Mouse (Mus musculus) frontal cortex, adult (tissue): Measurements from ENCODE around the gene Lpin2.

ENCODE experiments used
- ATAC-seq: cut with Nextera tagmentation; 2 replicates; pipeline ENCODE4 v1.9.2; 2017; ENCODE audit warnings: mild to moderate bottlenecking, moderate library complexity, mixed read lengths; ENCODE audit not compliant: low TSS enrichment

Gene Lpin2

DNA sequence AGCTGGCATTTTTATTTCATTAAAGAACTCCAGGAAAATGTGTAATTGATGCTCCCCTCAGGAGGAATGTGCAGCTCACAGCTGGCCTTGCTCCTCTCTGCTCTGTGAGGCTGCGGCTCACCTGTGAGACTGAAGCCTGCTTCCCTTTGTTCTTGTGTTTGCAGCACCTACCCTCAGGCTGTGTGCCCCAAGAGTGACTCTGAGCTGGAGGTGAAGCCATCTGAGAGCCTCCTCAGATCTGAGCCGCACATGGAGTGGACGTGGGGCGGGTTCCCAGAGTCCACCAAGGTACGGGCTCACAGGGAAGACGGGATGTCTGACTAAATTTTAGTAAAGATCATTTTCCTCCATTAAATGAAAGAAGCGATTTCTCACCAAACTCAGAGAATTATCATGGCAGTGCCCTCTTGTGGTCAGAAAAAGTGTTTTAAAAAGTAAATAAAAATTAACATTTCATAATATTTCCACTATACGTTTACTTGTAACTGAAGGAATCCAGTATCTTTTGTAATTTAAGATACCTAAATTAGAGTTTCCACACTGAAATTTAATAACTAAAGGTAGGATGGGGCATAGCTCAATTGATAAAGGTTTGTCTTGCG, 47.8 kb downstream of the Lpin2 start:
- no peak for ATAC-seq

DNA sequence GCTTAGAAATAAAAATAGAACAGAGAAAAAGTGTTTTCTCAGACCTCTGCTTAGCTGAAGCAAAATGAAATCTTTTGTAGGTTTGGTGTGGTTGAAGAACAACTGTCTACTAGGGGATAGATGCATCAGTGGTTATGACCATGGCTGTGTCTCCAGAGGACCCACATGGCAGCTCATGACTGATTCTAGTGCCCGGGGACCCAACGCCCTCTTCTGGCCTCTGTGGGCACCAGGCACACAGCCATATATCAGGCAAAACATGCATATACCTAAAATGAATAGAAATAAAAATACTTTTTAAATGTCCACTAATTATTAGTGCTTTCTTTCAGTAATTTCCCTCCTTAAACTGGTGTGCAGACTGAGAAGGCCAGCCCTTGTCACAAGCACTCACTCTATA, 49.6 kb downstream of the Lpin2 start:
- no peak for ATAC-seq

DNA sequence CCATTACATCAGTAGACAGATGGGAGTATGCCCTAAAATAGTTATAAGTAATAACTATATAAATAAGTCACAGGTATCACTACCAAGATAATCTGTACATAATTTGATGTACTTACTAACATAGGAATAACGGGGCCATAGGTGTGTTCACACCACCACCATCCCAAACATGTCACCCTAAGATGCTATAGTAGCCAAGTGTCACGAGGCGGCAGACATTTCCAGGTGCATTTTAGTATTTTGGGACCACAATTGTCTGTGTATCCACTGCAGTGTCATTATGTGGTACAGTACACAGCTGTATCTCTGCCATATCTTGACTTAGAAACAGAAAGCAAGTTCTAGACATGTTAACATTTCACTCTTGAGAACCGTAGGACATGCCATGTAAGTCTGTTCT, 50.9 kb downstream of the Lpin2 start:
- no peak for ATAC-seq

DNA sequence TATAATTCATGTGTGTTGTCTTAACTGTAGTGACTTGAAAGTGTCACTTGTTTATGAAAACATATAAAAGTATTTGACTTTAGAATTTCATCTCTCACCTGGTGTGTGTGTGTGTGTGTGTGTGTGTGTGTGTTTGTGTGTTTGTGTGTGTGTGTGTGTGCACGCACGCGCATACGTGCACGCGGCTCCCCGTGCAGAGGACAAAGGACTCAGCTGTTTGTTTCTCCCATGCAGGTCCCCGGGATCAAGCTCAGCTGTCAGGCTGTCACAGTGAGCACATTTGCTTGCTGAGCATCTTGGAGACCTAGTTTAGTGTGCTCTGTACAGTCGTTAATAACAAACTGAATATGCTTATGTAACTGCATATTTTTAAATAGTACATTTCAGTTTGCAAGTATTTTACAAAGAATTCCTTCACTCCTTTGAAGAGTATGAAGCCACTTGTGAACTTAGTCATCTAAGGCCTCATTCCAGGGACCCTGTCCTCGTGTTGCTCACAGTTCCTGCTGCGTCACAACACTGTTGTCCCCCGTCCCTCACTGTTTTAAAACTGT, 51.8 kb downstream of the Lpin2 start:
- ATAC-seq: no peak

DNA sequence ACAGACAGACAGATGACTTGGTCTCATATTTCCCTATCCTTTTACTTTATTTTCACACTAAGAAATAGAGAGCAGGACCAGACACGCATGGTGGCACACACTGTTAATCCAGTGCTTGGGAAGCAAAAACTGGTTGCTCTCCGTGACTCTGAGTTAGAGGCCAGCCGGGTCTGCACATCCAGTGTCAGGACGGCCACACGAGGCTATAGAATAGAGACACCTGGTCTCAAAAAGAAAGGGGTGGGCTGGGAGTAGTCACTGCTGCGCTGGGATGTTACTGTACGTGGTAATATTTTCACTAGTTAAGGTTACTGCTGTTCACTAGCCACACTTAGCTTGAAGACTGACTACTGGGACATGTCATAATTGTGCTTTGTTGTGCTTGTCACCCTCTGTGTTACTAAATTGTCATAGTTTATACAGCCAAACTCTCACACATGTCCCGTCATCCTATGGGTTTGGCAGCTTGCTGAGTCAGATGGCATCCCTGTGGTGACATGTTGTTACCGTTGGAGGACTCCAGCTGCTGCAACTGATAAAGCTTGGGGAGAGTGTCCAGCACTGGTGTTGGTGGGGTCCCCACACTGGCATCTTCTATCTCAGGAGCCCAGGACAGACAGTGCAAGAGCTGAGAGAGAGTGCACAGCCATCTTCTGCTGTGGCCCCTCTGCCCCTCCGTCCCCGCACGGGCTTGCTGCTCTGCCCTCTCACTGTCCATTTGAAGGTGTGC, 53.0 kb downstream of the Lpin2 start:
- ATAC-seq: no peak

DNA sequence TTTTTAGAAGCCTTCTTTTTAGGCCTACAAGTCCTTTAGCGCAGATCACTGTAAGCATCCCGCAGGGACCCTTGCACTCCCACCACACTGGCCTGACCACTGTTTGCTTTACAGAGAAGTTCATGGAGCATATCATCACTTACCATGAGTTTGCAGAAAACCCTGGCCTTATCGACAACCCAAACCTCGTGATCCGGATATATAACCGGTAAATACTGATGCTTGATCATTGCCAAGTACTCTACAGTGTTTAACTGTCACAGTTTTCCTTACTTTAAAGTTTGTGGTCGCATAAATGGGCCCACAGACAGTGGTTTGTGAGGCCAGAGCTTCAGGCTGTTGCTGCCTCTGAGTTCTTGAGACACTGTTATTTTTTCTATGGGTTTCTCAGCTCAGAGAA, 56.1 kb downstream of the Lpin2 start:
- no peak for ATAC-seq

DNA sequence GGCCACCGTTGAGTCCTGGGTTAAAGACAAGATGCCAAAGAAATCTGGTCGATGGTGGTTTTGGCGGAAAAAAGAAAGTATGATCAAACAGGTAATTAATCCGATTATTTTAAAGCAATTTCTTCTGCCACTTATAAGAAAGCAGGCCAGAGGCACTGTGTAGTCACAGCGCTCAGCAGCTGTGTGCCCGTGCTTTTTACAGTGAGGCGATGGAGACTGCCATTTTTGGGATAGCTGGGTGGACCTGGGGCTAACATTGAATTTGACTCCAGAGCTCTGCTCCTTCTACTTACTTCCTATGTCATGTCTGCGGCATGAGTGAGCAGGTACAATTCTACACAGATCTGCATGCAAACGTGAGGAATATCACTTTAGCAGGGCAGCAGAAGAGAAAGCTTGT, 58.5 kb downstream of the Lpin2 start:
- no peak for ATAC-seq

DNA sequence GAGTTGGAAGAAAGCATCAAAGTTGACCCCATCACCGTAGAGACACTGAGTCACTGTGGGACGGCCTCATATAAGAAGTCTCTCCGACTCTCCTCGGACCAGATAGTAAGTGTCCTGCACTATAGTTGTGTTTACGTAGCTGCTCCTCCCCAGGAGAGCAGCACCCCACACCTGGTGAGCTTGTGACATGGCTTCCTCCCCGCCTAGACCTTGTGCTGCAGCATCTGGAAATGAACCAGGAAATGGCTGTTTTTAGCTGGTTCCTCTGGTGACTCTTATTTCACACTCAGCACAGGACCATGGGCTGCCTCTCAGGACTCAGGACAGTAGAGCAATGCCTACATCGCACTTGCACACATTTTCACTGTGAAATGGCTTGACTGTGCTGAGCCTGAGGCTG, 60.3 kb downstream of the Lpin2 start:
- ATAC-seq: no peak

DNA sequence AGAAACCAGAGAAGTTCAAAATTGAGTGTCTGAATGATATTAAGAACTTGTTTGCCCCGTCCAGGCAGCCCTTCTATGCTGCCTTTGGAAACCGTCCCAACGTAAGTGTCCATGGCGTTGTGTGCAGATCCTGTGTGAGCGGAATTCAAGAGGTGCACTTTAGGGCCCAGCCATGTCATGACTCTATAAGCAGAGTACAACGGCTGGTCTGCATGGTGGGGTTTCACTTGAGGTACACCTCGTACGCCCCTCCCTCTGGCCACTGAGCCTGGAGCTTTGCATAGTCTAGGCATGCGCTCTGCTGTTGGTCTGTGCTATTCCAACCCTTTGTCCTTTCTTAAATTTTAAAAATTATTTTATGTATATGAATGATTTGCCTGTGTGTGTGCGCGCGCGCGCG, 62.8 kb downstream of the Lpin2 start:
- no peak for ATAC-seq

DNA sequence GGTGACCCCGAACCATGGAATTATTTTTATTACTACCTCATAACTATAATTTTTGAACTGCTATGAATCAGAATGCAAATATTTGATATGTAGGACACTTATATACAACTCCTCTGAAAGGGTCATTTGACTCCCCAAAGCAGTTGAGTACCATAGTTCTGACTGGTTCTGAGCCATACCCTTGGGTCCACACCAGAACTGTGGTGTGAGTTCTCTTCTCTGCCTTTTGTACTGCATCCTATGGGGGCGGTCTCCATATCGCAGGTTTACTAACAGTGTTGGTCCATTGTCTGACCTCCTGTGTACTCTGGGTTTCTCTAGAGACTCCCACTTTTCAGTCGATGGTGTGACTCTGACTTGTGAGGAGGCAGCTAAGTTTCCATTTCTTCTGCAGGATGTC, 63.7 kb downstream of the Lpin2 start:
- no peak for ATAC-seq

DNA sequence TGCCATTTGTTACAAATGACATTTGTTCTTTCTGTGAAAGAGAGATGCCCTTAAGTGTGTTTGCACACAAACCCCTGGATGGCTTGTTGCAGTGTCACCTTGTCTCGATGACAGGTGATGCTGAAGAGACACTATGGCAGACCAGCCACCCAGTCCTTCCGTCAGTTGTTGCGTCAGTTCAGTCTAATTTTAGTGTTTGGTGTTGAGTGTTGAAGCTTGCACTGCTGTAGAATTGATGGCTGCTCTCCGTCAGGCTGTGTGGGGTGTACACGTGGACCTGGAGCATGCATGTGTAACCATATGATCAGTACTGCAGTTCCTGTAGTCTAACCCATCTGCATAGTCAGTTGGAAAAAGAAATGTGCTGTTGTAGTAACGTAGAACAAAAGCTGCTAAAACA, 66.6 kb downstream of the Lpin2 start:
- ATAC-seq: peak; percentile 56; the same call in 1 of the 2 replicates

DNA sequence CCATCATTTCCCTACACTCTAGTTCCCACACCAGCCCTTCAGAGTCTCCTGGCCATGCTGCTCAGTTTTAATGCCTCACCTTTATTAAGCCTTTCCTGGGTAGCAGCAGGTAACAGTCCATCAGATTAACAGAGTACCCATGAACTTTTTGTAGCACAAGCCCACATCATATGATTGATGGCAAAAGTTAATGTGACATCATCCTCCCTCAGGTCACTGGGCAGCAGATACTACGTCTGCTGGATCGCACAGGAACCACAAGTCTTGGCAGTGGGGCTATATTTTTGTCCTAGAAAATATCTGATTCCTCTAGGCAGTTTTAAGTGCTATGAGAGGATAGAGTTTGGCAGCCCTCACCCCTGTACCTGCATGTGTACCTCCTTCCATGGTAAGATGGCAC, 67.7 kb downstream of the Lpin2 start:
- no peak for ATAC-seq

DNA sequence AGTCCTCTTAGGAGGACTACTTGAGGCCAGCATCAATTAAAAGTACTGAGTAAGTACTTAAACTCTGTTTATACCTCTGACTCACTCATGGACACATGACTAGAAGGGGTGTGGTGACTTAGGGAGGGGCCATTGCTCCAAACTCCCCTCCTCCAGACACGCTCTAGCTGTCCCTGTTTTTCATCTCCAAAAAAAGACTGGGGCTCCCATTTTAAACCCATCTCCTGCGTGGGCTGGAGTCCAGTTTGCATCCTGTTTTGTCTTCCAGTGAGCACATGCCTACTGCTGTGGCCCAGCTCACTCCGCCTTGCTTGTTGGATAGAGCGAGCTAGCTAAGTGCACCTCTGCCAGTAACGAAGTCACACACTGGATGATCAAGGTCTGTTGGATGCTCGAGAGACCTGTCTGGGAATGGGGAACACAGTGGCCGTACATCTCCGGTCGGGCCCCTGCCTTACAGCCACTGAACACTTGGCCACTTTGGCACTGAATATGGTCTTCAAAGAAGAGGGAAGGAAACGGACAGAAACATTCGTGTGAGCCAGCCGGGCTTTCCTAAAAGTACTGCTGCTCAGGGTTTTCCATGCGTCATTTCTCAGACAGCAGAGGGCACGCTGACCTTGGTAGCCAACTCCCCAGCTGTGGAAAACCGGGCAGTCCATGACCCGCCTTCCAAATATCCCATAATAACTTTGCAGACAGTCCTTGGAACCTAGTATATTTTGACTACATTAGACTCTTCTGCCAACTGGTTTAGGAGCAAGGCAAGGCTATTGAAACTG, 68.7 kb downstream of the Lpin2 start:
- ATAC-seq: peak; percentile 56

DNA sequence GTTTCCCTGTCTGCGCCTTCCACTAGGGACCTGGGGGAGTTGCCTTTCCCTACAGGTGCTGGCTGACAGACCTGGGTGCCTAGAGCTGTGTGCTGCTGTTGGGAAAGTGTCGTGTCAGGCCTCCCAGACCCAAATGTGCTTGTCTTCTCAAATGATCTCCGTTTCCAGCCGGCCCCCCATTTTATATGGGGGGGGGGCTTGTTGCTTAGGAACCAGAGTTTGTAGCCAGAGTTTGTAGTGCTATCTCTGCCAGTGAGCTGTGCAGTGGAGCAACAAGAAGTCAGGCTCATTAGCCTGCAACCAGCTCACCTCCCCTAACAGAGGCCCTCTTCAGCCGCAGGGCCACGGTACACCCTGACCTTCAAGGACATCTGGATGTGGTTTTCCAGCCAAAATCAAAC, 69.2 kb downstream of the Lpin2 start:
- no peak for ATAC-seq

DNA sequence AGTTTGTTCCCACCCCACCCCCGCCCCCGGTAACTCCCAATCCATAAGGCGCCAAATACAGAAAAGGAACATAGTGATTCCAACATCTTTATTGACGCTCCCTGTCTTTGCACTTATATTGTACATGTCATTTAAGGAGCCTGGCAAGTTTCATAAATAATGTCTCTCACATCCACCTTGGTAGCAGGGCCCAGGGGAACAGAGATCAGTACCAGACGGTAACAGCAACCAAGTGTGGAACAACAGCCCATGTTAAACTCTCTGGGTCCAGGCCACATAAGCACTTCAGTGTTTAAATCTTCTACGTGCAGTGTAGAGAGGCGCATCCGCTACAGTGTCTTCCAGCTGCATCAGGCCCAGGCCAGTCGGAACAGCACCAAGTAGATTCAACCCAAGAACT, 69.7 kb downstream of the Lpin2 start:
- peak; percentile 14; the same call in 1 of the 2 replicates for ATAC-seq

DNA sequence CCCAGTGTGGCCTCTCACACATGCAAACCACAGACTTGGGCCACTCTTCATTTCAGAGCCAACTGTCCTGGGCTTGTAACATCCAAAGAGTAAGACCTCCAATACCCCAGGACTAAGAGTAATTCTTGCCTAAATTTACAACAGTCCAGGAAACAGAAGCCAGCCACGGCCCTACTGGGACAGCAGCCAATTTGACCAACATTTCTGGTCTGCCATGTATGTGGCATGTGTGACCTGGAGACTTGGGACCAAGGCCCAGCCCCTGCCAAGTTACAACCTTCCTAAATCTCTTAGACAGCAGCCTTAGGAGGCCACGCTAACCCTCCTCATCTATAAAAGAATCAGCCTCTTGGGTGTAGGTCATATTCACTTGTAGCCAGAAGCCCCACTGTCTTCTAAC, 71.0 kb downstream of the Lpin2 start:
- ATAC-seq: no peak

DNA sequence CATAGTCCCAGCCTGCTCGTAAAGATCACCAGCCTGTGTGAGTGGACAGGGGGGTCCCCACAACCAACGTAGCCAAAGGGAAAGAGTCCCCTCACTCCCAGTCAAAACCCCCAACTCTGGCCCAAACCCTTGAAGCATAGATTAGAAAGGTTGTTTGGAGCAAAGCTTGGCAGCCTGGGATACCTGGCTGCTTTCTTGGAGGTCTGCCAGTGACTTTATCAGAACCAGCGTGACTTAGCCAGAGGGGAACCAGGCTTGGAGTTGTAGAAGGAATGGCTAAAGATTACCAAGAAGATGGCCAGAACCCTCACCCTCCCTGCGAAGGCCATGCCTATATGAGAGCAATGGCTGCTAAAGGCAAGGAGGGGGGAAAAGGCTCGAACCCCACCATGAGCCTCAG, 71.7 kb downstream of the Lpin2 start:
- no peak for ATAC-seq

DNA sequence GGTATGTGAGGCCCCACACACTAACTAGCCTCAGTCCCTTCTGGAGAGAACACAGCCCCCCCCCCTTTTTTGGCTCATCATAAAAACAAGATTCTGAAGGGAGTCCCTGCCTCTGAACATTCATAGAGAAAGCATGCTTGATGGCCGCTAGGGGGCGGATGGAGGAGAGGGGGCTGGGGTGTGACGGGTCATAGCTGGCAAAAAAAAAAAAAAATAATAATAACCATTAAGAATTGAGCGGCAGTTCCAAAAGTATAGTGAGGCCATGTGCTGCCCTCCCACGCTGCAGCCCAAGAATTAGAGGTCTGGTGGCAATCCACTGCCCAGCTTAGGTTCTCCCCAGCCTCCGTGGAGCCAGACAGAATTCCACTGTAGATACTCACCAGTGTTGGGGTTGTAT, 72.4 kb downstream of the Lpin2 start:
- ATAC-seq: no peak

DNA sequence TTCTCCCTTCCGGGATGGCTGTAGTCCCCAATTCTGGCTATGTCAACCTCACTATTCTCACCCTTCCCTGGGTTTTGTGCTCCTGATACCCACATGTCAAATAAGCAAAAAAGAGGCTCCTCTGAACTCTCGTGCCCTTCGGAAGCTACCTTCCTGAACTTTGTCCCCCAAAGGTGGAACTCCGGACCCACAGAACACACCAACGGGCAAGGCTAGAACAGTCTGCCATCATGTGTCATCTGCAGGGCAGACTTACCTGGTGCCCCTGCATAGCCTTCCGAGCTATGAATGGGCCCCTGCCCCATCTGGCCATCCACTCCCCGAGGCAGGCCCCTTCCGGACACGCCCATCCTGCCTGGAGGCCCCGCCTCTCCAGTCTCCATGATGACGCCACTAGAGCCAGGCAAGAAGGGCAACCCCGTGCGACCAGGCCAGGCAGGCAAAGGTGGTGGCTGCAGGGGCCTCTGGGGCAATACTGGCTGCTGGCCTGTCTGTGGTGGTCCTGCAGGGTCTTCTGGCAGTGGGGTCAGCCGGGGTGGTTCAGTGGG, 73.8 kb downstream of the Lpin2 start:
- no peak for ATAC-seq

DNA sequence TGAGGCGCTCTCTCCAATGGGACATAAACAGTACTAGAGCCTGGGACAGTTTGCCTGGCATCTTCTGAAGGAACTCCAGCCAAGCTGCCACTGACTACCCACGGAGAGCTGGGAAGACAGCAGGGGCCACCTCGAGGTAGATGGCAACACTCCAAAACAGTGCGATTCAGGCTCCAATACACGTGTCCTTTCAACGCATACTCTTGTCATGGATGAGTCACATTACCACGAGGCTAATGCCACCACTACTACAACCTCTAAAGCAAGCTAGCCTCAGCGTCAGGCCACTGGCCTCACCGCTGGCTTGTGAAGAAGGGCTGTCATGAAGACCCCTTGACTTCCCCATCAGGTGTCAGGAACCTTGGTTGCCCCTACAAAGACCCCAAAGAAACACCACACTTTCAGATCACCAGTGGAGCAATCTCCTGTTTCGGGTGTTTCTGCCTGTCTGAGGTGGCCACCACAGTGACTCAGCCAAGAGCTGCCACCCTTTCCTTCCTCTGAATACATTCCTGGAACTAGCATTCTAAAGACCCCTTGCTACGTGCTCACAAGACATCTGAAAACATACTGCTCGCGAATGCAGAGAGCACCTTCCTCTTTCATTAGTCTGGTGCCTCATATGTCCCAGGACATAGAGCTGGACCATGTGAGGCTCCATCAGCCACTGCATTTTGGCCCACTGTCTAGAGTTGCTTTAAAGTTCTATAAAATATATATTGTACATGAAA, 74.6 kb downstream of the Lpin2 start:
- ATAC-seq: no peak

DNA sequence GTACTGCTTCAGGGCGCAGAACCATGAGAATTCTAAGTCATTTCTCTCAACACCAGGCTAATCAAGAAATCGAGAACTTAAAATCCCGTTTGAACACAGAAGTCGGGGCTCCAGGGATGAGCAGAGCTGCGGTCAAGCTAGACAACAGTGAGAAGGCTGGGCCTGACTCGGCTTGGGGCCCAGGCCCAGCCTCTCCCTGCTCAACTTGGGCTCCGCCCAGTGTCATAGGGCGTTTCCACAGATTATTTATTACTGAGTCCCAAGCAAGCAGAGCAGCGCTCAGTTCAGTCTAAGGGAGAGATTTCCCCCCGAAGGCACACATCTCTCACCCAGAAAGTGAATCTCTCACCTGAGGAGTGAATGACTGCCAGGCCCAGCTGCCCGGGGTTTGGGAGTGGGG, 77.4 kb downstream of the Lpin2 start:
- ATAC-seq: no peak

DNA sequence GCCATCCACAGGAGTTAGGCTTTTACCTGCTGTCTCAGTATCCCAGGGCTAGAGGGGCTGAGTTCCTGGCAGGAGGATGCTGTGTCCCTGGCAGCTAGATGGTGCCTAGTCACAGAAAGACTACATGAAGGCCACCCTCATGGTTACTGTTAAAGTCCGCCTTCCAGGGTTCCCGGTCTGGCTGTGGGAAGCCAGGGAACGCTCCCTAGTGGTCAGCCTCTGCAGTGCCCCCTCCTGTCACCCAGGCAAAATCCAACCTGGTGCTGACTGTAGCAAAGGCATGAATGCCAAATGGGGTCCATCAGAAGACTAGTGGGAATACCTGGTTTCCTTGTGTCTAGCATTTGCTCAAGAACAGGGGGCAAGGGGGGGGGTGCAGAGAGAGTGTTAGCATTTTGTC, 78.3 kb downstream of the Lpin2 start:
- no peak for ATAC-seq
